Mouse (Mus musculus): ENCODE data around the gene BC005561. TPM values are rescaled to one million over a fixed set of nuclear protein-coding genes. Genes with fewer than 3 reads are reported as not detected.

The BC005561 gene
- polyA plus RNA-seq, 1 experiment from 2014 or later, result 18.3 TPM

Other genes with a start within 250 kb of the BC005561 start
- gene Ibsp, start 209.2 kb upstream of the BC005561 start, polyA plus RNA-seq (2016; fragmentation: Nextera tagmentation; extraction: Ambion mirVana), result not detected in 2 replicates
- not detected in 2 replicates for gene Mepe, start 183.0 kb upstream of the BC005561 start, polyA plus RNA-seq (2016; fragmentation: Nextera tagmentation; extraction: Ambion mirVana)
- 6.9 and 9.3 TPM in 2 replicates for gene Spp1, start 73.2 kb upstream of the BC005561 start, polyA plus RNA-seq (2016; fragmentation: Nextera tagmentation; extraction: Ambion mirVana)
- gene Pkd2, start 48.9 kb upstream of the BC005561 start, polyA plus RNA-seq (2016; fragmentation: Nextera tagmentation; extraction: Ambion mirVana), result 14.1 and 14.3 TPM in 2 replicates